Mouse (Mus musculus): ENCODE results near the gene Cmpk1. TPM values are rescaled to one million over a fixed set of nuclear protein-coding genes. Genes with fewer than 3 reads are reported as not detected.

Gene Cmpk1
- polyA plus RNA-seq (2017; shearing (Covaris generic)), result 100 to 1,000 TPM in 1 of 2 experiments, 10 to 100 TPM in 1; 75.9 to 114 TPM

DNA sequence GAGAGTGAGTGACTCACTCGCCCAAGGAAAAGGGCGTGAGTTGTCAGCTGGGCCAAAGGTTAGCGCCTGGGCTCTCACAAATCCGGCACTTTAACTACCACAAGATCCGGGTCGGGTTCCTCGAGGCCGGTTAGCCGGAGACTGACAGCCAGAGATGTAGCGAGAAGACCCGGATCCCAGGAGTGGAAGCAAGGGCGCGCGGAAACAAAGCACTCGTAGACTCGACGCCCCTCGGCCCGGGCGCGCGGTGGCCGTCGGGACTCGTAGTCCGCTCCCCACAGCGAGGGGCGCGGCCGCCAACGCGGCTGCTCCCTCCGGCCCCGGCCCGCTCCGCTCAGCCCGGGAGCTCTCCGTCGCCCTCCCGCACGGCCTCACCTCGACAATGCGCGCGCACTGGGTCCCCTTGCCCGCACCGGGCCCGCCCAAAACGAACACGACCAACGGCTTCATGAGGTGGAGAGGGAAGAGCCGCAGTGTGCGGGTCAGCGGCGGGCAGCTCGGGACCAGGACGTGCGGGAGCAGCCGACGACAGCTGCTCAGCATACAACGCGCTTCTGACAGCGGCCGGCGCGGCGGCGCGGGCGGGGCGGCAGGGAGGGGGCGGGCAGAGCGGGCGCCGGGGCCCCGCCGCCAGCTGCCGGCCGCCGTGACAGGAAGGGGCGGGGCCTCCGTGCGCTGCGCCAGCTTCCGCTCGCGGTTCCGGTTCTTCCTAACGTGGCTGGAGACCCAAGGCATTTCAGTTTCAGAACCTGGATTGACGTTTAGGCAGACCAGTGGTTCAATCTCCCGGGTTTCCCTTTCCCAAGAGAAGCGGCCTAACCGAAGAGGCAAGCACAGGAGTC is at the start of gene Cmpk1:
Gene Cmpk1 (minus strand): TSS at position 651 of the 842 bp plus-strand sequence.

DNA sequence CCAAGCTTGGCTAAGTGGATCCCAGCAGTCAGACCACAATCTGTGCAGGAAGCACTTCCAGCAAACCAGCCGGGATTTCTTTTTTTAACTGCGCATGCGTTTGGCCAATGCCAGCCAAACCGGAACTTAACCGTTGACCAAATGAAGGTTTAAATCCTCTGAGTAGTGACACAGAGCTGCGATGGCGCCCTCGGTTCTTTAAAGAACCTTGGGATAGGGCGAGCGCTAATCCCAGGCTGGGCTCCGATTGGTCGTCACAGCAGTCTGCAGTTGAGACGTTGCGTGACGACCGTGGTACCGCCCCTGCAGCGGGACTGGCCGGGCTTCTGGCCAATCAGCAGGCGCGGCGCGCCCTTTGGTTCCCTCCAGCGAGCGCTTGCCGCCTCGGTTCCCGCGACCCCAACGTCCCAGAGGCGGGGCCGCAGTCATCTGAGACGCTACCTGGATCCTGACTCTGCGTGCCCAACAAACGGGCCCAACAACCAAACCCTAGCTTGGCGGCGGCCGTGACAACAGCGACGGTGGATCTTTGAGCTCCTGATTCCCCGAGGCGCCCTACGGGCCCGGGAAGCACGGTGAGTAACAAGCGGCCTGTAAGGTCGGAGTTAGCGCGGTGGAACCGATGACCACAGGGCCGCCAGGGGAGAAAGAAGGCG is 12.9 kb upstream of the Cmpk1 start, which contains the start of gene Stil:
Gene Stil (plus strand): TSS at position 387 of the 656 bp plus-strand sequence.

GRCm38 (mm10) chr4:114925917-114926312 is 61.1 kb downstream of the Cmpk1 start, which contains the start of gene Foxe3:
Gene Foxe3, minus strand, starts transcription at chr4:114926013.

Other genes with a start within 250 kb of the Cmpk1 start
- gene Gm12830, start 165.5 kb downstream of the Cmpk1 start, polyA plus RNA-seq (2017; shearing (Covaris generic)), result not detected
- gene Foxd2, start 78.4 kb downstream of the Cmpk1 start, polyA plus RNA-seq (2017; shearing (Covaris generic)), result 1 to 10 TPM; 2.2 to 4.7 TPM
- gene Foxe3, start 61.2 kb downstream of the Cmpk1 start, polyA plus RNA-seq (2017; shearing (Covaris generic)), result not detected
- 1 to 10 TPM in 1 of 2 experiments, under 1 TPM in 1; 0.51 to 1.6 TPM for gene Stil, start 12.9 kb upstream of the Cmpk1 start, polyA plus RNA-seq (2017; shearing (Covaris generic))
- under 1 TPM in 1 of 2 experiments, not detected in 1; 0.71 TPM for gene Tal1, start 69.2 kb upstream of the Cmpk1 start, polyA plus RNA-seq (2017; shearing (Covaris generic))
- gene Pdzk1ip1, start 101.5 kb upstream of the Cmpk1 start, polyA plus RNA-seq (2017; shearing (Covaris generic)), result 10 to 100 TPM; 14.6 to 42.7 TPM
- gene Cyp4x1, start 147.0 kb upstream of the Cmpk1 start, polyA plus RNA-seq (2017; shearing (Covaris generic)), result under 1 TPM; 0.20 to 0.38 TPM